In the genomic region with DNA sequence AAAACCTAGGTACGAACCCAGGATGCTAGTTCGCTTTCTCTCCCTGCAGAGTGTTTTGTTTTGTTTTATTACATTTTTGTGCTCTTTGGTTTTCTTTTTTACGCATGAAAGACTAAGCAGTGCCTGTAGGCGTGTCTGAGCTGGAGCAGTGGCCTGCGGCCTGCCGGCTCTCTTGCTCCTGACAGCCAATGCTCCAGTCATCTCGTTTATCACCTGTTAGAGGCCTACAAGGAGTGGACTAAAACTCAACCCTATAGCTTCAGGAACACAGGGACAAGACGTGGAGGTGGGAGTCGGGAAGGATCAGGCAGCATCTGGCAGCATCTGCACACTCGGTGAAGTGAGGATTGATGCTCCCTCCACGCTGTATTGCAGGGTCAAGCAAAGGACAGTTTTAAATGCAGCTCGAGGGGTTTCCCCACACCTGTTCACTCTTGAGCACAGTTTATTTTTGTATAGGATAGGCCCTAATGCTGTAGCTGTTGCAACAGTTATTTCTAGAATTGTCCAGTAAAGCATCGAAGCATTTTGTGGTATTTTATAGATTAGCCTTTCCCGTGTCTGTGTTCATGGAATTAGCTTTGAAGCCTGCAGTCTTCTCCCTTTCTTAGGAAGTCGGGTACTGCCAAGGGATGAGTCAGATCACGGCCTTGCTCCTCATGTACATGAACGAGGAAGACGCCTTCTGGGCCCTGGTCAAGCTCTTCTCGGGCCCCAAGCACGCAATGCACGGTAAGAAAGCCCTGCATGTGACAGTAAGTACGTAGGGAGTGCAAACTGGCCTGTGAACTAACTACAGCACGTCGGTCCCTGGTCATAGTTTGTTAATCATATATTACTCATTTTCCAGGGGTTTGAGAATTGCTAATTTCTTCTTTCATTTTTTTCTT, we compare ENCODE assay signal across 16 mouse cellular contexts.
"Had no signal": no experiment of that assay in that cellular context is flagged by ENCODE, and none has a peak within 500 bp of the region (broad histone marks: within the 10 kb centered on the region; RNA-seq: fewer than 3 reads in every experiment).

No protein-coding gene starts in this region.

- H3K27ac ChIP-seq: kidney, embryonic 15.5 days; limb, embryonic 12.5 days; liver, embryonic 12.5 days; midbrain, embryonic 10.5 days; midbrain, embryonic 15.5 days; neural tube, embryonic 13.5 days; stomach, embryonic 15.5 days had no signal

- H3K9ac ChIP-seq: kidney, embryonic 15.5 days; limb, embryonic 12.5 days; liver, embryonic 12.5 days; lung, embryonic 14.5 days; midbrain, embryonic 15.5 days; neural tube, embryonic 13.5 days; stomach, embryonic 15.5 days had no signal

- H3K27me3 ChIP-seq: kidney, embryonic 15.5 days; limb, embryonic 12.5 days; liver, embryonic 12.5 days; midbrain, embryonic 15.5 days; neural tube, embryonic 13.5 days; stomach, embryonic 15.5 days had no signal

- DNase-seq: kidney, postnatal 36 days; layer of hippocampus, adult 9-11 months; layer of hippocampus, postnatal 36 days; lung, embryonic 14.5 days; lung, postnatal 10 days; lung, postnatal 4 days; right cerebral cortex, postnatal 14 days; thymus, adult 2 months; thymus, postnatal 25 days had no signal

- ATAC-seq: liver, embryonic 12.5 days; midbrain, embryonic 15.5 days had no signal

- H3K4me1 ChIP-seq: liver, embryonic 12.5 days; midbrain, embryonic 10.5 days; midbrain, embryonic 15.5 days; neural tube, embryonic 13.5 days; stomach, embryonic 15.5 days had no signal

- H3K9me3 ChIP-seq: kidney, embryonic 15.5 days; limb, embryonic 12.5 days; liver, embryonic 12.5 days; midbrain, embryonic 10.5 days; midbrain, embryonic 15.5 days; neural tube, embryonic 13.5 days; stomach, embryonic 15.5 days had no signal

- H3K4me2 ChIP-seq: kidney, embryonic 15.5 days; limb, embryonic 12.5 days; liver, embryonic 12.5 days; lung, embryonic 14.5 days; midbrain, embryonic 15.5 days; neural tube, embryonic 13.5 days; stomach, embryonic 15.5 days had no signal

- H3K4me3 ChIP-seq: kidney, embryonic 15.5 days; limb, embryonic 12.5 days; liver, embryonic 12.5 days; midbrain, embryonic 10.5 days; midbrain, embryonic 15.5 days; neural tube, embryonic 13.5 days; stomach, embryonic 15.5 days had no signal
